Comparison of ENCODE assay signal across 10 mouse cellular contexts in the genomic region with DNA sequence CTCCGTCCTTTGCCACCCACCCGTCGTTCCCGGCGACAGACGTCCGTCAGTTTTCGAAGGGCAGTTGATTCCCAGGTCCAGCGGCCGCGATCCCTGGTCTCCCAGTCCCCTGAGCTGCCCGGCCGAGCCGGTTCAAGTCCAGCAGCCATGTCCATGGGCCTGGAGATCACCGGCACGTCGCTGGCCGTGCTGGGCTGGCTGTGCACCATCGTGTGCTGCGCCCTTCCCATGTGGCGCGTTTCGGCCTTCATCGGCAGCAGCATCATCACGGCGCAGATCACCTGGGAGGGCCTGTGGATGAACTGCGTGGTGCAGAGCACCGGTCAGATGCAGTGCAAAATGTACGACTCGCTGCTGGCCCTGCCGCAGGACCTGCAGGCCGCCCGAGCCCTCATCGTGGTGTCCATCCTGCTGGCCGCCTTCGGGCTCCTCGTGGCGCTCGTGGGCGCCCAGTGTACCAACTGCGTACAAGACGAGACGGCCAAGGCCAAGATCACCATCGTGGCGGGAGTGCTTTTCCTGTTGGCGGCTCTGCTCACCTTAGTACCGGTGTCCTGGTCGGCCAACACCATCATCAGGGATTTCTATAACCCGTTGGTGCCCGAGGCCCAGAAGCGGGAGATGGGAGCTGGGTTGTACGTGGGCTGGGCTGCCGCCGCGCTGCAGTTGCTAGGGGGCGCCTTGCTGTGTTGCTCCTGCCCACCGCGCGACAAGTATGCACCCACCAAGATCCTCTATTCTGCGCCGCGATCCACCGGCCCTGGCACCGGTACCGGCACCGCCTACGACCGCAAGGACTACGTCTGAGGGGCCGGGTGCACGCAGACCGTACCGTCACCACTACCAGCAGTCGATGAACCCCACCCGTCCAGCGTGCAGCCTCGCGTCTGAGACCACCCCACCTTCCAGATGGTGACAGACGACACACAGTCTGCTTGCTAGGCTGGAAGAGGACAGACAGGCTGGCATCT. TPM values are rescaled to one million over a fixed set of nuclear protein-coding genes. Genes with fewer than 3 reads are reported as not detected.
DNase-seq lines count a peak whose midpoint lies in the region; ATAC-seq and TF ChIP-seq lines count a peak whose summit lies in the region.
"Had no signal": no experiment of that assay in that cellular context is flagged by ENCODE, and none has a peak within 500 bp of the region (broad histone marks: within the 10 kb centered on the region; RNA-seq: fewer than 3 reads in every experiment).

No protein-coding gene starts in this region.

- peaks cover 0 to 12% of the 10 kb centered on the region in 2 experiments; a peak in 2 of 4 replicates for H3K4me1 ChIP-seq in heart, embryonic 14.5 days (ENCODE audit: control insufficient read depth in 2 of 2, insufficient read depth in 2 of 2, low read length in 2 of 2)
- no peaks in the 10 kb centered on the region for H3K4me1 ChIP-seq in cortical plate, adult 2 months (ENCODE audit: control insufficient read depth, insufficient read depth, low read length)
- peaks cover 32% of the 10 kb centered on the region for H3K4me1 ChIP-seq in intestine, embryonic 16.5 days (ENCODE audit: control insufficient read depth, insufficient read depth, low read length)
- peaks cover 39% of the 10 kb centered on the region for H3K4me1 ChIP-seq in midbrain, embryonic 10.5 days

- TF ChIP-seq CTCF in cortical plate, adult 2 months (IDR thresholded peaks at IDR 0.05; ENCODE audit: extremely low read depth, insufficient read depth, low read length): no peak

- no peak overlapping the region for H3K27ac ChIP-seq in heart, embryonic 14.5 days (replicated peaks in 1 of 2; ENCODE audit: control insufficient read depth in 1 of 2, insufficient read depth in 1 of 2, low read depth in 2 of 2, low read length in 2 of 2)
- H3K27ac ChIP-seq in cortical plate, adult 2 months (ENCODE audit: insufficient read depth, low read length): no peak overlapping the region
- H3K27ac ChIP-seq in intestine, embryonic 16.5 days (ENCODE audit: low read length): peak overlapping the region; percentile 95
- H3K27ac ChIP-seq in midbrain, embryonic 10.5 days (replicated peaks): peak overlapping the region; percentile 34; the same call in 1 of the 2 replicates

- no peaks in the 10 kb centered on the region for H3K9me3 ChIP-seq in heart, embryonic 14.5 days (ENCODE audit: control insufficient read depth, low read length)
- no peaks in the 10 kb centered on the region for H3K9me3 ChIP-seq in intestine, embryonic 16.5 days (ENCODE audit: control insufficient read depth, low read length)
- no peaks in the 10 kb centered on the region for H3K9me3 ChIP-seq in midbrain, embryonic 10.5 days (replicated peaks)

- no peak for DNase-seq in heart, adult 8-10 months (ENCODE audit: low spot score)
- DNase-seq in midbrain, embryonic 10.5 days (ENCODE audit: low spot score): peak; percentile 51
- DNase-seq in frontal cortex, postnatal 25 days (ENCODE audit: low spot score in 2 of 2): no peak
- DNase-seq in urinary bladder, postnatal 14 days (ENCODE audit: low spot score): no peak
- DNase-seq in frontal cortex, adult 2 months (ENCODE audit: extremely low spot score in 1 of 2, low spot score in 1 of 2): no peak

- no peaks in the 10 kb centered on the region for H3K36me3 ChIP-seq in heart, embryonic 14.5 days (ENCODE audit: control insufficient read depth, insufficient read depth, low read length)
- H3K36me3 ChIP-seq in intestine, embryonic 16.5 days (ENCODE audit: control insufficient read depth, insufficient read depth, low read length): no peaks in the 10 kb centered on the region
- no peaks in the 10 kb centered on the region for H3K36me3 ChIP-seq in midbrain, embryonic 10.5 days

- H3K4me2 ChIP-seq in heart, embryonic 14.5 days (ENCODE audit: low read length): peak overlapping the region; percentile 60
- H3K4me2 ChIP-seq in intestine, embryonic 16.5 days (ENCODE audit: low read depth, low read length): peak overlapping the region; percentile 57

- peaks cover 48% of the 10 kb centered on the region for H3K27me3 ChIP-seq in heart, embryonic 14.5 days (ENCODE audit: control insufficient read depth, insufficient read depth, low read length)
- H3K27me3 ChIP-seq in intestine, embryonic 16.5 days (replicated peaks; ENCODE audit: control insufficient read depth, insufficient read depth, low read length): peaks cover 14% of the 10 kb centered on the region
- H3K27me3 ChIP-seq in midbrain, embryonic 10.5 days (ENCODE audit: low read depth, poor library complexity, severe bottlenecking): peaks cover 71% of the 10 kb centered on the region

- WGBS in heart, embryonic 14.5 days: 6% methylated on average over 79 of the region's 79 CpGs
- 3% methylated on average over 79 of the region's 79 CpGs for WGBS in intestine, embryonic 16.5 days
- 4% methylated on average over 79 of the region's 79 CpGs for WGBS in midbrain, embryonic 10.5 days

- H3K9ac ChIP-seq in heart, embryonic 14.5 days (ENCODE audit: low read length): peak overlapping the region; percentile 18
- H3K9ac ChIP-seq in intestine, embryonic 16.5 days (ENCODE audit: low read depth, low read length): peak overlapping the region; percentile 76

- no peak for TF ChIP-seq POLR2A in cortical plate, adult 2 months (IDR thresholded peaks at IDR 0.05; ENCODE audit: extremely low read depth, insufficient read depth, low read length)

- no peak for ATAC-seq in heart, embryonic 14.5 days (ENCODE audit: insufficient number of reproducible peaks, insufficient read depth, low FRiP score, low read depth)
- peak; percentile 16 for ATAC-seq in intestine, embryonic 16.5 days

- H3K4me3 ChIP-seq in heart, embryonic 14.5 days (ENCODE audit: control insufficient read depth in 1 of 2, insufficient read depth in 1 of 2, low read depth in 1 of 2, low read length in 2 of 2): peak overlapping the region; percentile 7 to 33
- peak overlapping the region; percentile 11; the same call in 1 of the 2 replicates for H3K4me3 ChIP-seq in cortical plate, adult 2 months (ENCODE audit: insufficient read depth, low read length)
- peak overlapping the region; percentile 55 for H3K4me3 ChIP-seq in intestine, embryonic 16.5 days (ENCODE audit: low read length)
- peak overlapping the region; percentile 42 for H3K4me3 ChIP-seq in midbrain, embryonic 10.5 days

RNA-seq across cellular contexts. Expression of a gene that starts 0.6 kb away (rescaled TPM):
- polyA plus RNA-seq in heart, embryonic 14.5 days (2014; fragmentation: Nextera tagmentation; extraction: Ambion mirVana): 0.53 and 2.2 TPM in 2 replicates
- total RNA-seq in heart, adult 8-10 months (2022): under 1 TPM in 1 of 4 experiments, not detected in 3; 0.28 TPM
- 0.21 and 0.23 TPM in 2 replicates for polyA plus RNA-seq in cortical plate, adult 2 months (2012; rRNA removed)
- 187 and 217 TPM in 2 replicates for polyA plus RNA-seq in intestine, embryonic 16.5 days (2015; fragmentation: Nextera tagmentation; extraction: Ambion mirVana)
- polyA plus RNA-seq in midbrain, embryonic 10.5 days (2016; fragmentation: Nextera tagmentation; extraction: Ambion mirVana): 2.0 and 2.9 TPM in 2 replicates
- 0.34 and 1.1 TPM in 2 replicates for polyA plus RNA-seq in frontal cortex, adult 2 months (2012; rRNA removed)
- total RNA-seq: CH12.LX had no signal

RNA-seq across cellular contexts. Expression of a gene that starts 22.4 kb away (rescaled TPM):
- 72.1 and 74.9 TPM in 2 replicates for polyA plus RNA-seq in heart, embryonic 14.5 days (2014; fragmentation: Nextera tagmentation; extraction: Ambion mirVana)
- 10 to 100 TPM; 67.0 to 71.0 (median 70.2) TPM for total RNA-seq in heart, adult 8-10 months (2022)
- polyA plus RNA-seq in cortical plate, adult 2 months (2012; rRNA removed): 78.3 and 80.1 TPM in 2 replicates
- polyA plus RNA-seq in intestine, embryonic 16.5 days (2015; fragmentation: Nextera tagmentation; extraction: Ambion mirVana): 102 and 106 TPM in 2 replicates
- polyA plus RNA-seq in midbrain, embryonic 10.5 days (2016; fragmentation: Nextera tagmentation; extraction: Ambion mirVana): 39.4 and 39.8 TPM in 2 replicates
- 68.4 and 80.5 TPM in 2 replicates for polyA plus RNA-seq in frontal cortex, adult 2 months (2012; rRNA removed)

RNA-seq across cellular contexts. Expression of a gene that starts 36.7 kb away (rescaled TPM):
- 5.4 and 6.4 TPM in 2 replicates for polyA plus RNA-seq in heart, embryonic 14.5 days (2014; fragmentation: Nextera tagmentation; extraction: Ambion mirVana)
- 1 to 10 TPM in 3 of 4 experiments, under 1 TPM in 1; 0.88 to 2.4 (median 1.2) TPM for total RNA-seq in heart, adult 8-10 months (2022)
- polyA plus RNA-seq in cortical plate, adult 2 months (2012; rRNA removed): 545 and 568 TPM in 2 replicates
- 11.9 and 13.4 TPM in 2 replicates for polyA plus RNA-seq in intestine, embryonic 16.5 days (2015; fragmentation: Nextera tagmentation; extraction: Ambion mirVana)
- polyA plus RNA-seq in midbrain, embryonic 10.5 days (2016; fragmentation: Nextera tagmentation; extraction: Ambion mirVana): 13.3 and 17.5 TPM in 2 replicates
- 345 and 362 TPM in 2 replicates for polyA plus RNA-seq in frontal cortex, adult 2 months (2012; rRNA removed)

RNA-seq across cellular contexts. Expression of a gene that starts 39.8 kb away (rescaled TPM):
- 0.85 TPM in 1 of 2 replicates, not detected in the other for polyA plus RNA-seq in heart, embryonic 14.5 days (2014; fragmentation: Nextera tagmentation; extraction: Ambion mirVana)
- not detected for total RNA-seq in heart, adult 8-10 months (2022)
- polyA plus RNA-seq in cortical plate, adult 2 months (2012; rRNA removed): 0.04 and 0.08 TPM in 2 replicates
- polyA plus RNA-seq in intestine, embryonic 16.5 days (2015; fragmentation: Nextera tagmentation; extraction: Ambion mirVana): 48.7 and 54.2 TPM in 2 replicates
- 3.2 and 3.4 TPM in 2 replicates for polyA plus RNA-seq in midbrain, embryonic 10.5 days (2016; fragmentation: Nextera tagmentation; extraction: Ambion mirVana)
- 0.08 and 0.32 TPM in 2 replicates for polyA plus RNA-seq in frontal cortex, adult 2 months (2012; rRNA removed)
- total RNA-seq: gastrocnemius, postnatal 4 days had no signal

RNA-seq across cellular contexts. Expression of a gene that starts 54.4 kb away (rescaled TPM):
- polyA plus RNA-seq in heart, embryonic 14.5 days (2014; fragmentation: Nextera tagmentation; extraction: Ambion mirVana): 11.1 and 12.0 TPM in 2 replicates
- total RNA-seq in heart, adult 8-10 months (2022): 10 to 100 TPM in 1 of 4 experiments, 1 to 10 TPM in 3; 6.3 to 11.9 (median 7.9) TPM
- 15.1 TPM in 2 replicates for polyA plus RNA-seq in cortical plate, adult 2 months (2012; rRNA removed)
- polyA plus RNA-seq in intestine, embryonic 16.5 days (2015; fragmentation: Nextera tagmentation; extraction: Ambion mirVana): 27.2 TPM in 2 replicates
- 9.6 and 12.8 TPM in 2 replicates for polyA plus RNA-seq in midbrain, embryonic 10.5 days (2016; fragmentation: Nextera tagmentation; extraction: Ambion mirVana)
- 14.0 and 14.9 TPM in 2 replicates for polyA plus RNA-seq in frontal cortex, adult 2 months (2012; rRNA removed)

Comparison
In these comparisons a context has a peak if more than half of its experiments do, and no peak if none do; other contexts are left out.
1. H3K27ac ChIP-seq: peak in intestine, embryonic 16.5 days (single experiment) and midbrain, embryonic 10.5 days (single experiment); none in heart, embryonic 14.5 days (0 of 2) and cortical plate, adult 2 months (single experiment).
2. RNA of a gene that starts 0.6 kb away (polyA plus RNA-seq): 187 to 217 TPM in intestine, embryonic 16.5 days; 2.0 to 2.9 TPM in midbrain, embryonic 10.5 days, 0.53 to 2.2 TPM in heart, embryonic 14.5 days, 0.34 to 1.1 TPM in frontal cortex, adult 2 months and 0.21 to 0.23 TPM in cortical plate, adult 2 months; every median in the first group is over 10 times any median in the second.
3. RNA of a gene that starts 36.7 kb away (polyA plus RNA-seq): 545 to 568 TPM in cortical plate, adult 2 months and 345 to 362 TPM in frontal cortex, adult 2 months; 11.9 to 13.4 TPM in intestine, embryonic 16.5 days, 13.3 to 17.5 TPM in midbrain, embryonic 10.5 days and 5.4 to 6.4 TPM in heart, embryonic 14.5 days; every median in the first group is over 10 times any median in the second.
4. Peak in every context shown above with its lines, with median percentiles within 50 percentile points of each other: H3K4me3 ChIP-seq.